Mouse (Mus musculus) CH12.LX (cell line): ENCODE results near the gene Nradd. TPM values are rescaled to one million over a fixed set of nuclear protein-coding genes. Genes with fewer than 3 reads are reported as not detected.
A peak's percentile ranks its signal among the peaks of the same experiment; 100 is the strongest.

Experiments
- DNase-seq: peaks from one replicate; pipeline ENCODE4 v3.0.0-alpha.2; 2013; ENCODE audit errors: extremely low read depth
- H3K27ac ChIP-seq: 2 replicates; pipeline ENCODE4 v1.5.1; 2012; ENCODE audit warnings: low read depth, mild to moderate bottlenecking, control low read depth, moderate library complexity; ENCODE audit not compliant: insufficient read depth
- H3K27me3 ChIP-seq: replicated peaks from 2 replicates; pipeline ENCODE3; 2012; ENCODE audit warnings: inconsistent platforms
- H3K36me3 ChIP-seq, 2 experiments: replicated peaks in 1 of 2; 2 replicates each; pipeline versions ENCODE3 to v1.6.1; 2012; ENCODE audit warnings: inconsistent platforms in 1 of 2, low read length in 1 of 2, mild to moderate bottlenecking in 1 of 2, mixed read lengths in 1 of 2, moderate library complexity in 1 of 2; ENCODE audit not compliant: control insufficient read depth in 1 of 2, insufficient read depth in 1 of 2
- H3K4me1 ChIP-seq, 2 experiments: 2 replicates each; pipeline ENCODE4 v1.6.1; 2012; ENCODE audit warnings: inconsistent platforms in 1 of 2, moderate library complexity in 1 of 2; ENCODE audit not compliant: insufficient read depth in 2 of 2, control insufficient read depth in 1 of 2
- H3K4me2 ChIP-seq: 2 replicates; pipeline ENCODE4 v1.6.1; 2012; ENCODE audit warnings: low read depth, mild to moderate bottlenecking, control low read depth; ENCODE audit not compliant: poor library complexity, insufficient read depth, severe bottlenecking
- H3K4me3 ChIP-seq, 3 experiments: fragments of 150-350 bp in 1 of 3; sonication (generic) in 1 of 3; replicated peaks in 1 of 3; 2 replicates each; pipeline versions ENCODE3 to v1.5.1; 2011 to 2012; ENCODE audit warnings: low read depth in 2 of 3, low read length in 2 of 3, mild to moderate bottlenecking in 2 of 3, moderate library complexity in 2 of 3, control low read depth in 1 of 3, improper control_type of control experiment in 1 of 3, inconsistent platforms in 1 of 3, mixed read lengths in 1 of 3; ENCODE audit not compliant: poor library complexity in 1 of 3
- H3K79me2 ChIP-seq: replicated peaks from 2 replicates; pipeline ENCODE4 v1.6.1; 2012; ENCODE audit warnings: mild to moderate bottlenecking, moderate library complexity; ENCODE audit not compliant: control insufficient read depth, poor library complexity, insufficient read depth, severe bottlenecking; ENCODE audit errors: extremely low read depth
- H3K9ac ChIP-seq: 2 replicates; pipeline ENCODE4 v1.6.1; 2012; ENCODE audit warnings: low read depth, mild to moderate bottlenecking, control low read depth, moderate library complexity; ENCODE audit not compliant: insufficient read depth
- H3K9me3 ChIP-seq: replicated peaks from 2 replicates; pipeline ENCODE3; 2012; ENCODE audit warnings: low read length, inconsistent platforms, mixed read lengths
- BHLHE40 ChIP-seq: IDR thresholded peaks from 2 replicates; pipeline ENCODE4 v1.6.1; 2011; ENCODE audit warnings: mild to moderate bottlenecking, low read depth, low read length, improper control_type of control experiment
- CHD1 ChIP-seq: IDR thresholded peaks from 2 replicates; pipeline ENCODE4 v1.6.1; 2012; ENCODE audit warnings: low read depth, low read length, improper control_type of control experiment, inconsistent platforms
- CTCF ChIP-seq, 2 experiments: IDR thresholded peaks in 1 of 2; conservative IDR thresholded peaks in 1 of 2; 2 replicates each; pipeline ENCODE4 v1.5.1; 2011 to 2012; ENCODE audit warnings: low read depth in 2 of 2, low read length in 2 of 2, improper control_type of control experiment in 1 of 2, inconsistent platforms in 1 of 2, mild to moderate bottlenecking in 1 of 2, moderate library complexity in 1 of 2
- ELF1 ChIP-seq: IDR thresholded peaks from 2 replicates; pipeline ENCODE4 v1.6.1; 2014; ENCODE audit warnings: low read depth, mild to moderate bottlenecking, inconsistent platforms, low read length, improper control_type of control experiment
- JUN ChIP-seq: IDR thresholded peaks from 2 replicates; pipeline ENCODE4 v1.6.1; 2011; ENCODE audit warnings: low read depth, mild to moderate bottlenecking, low read length, improper control_type of control experiment, moderate library complexity; ENCODE audit not compliant: insufficient read depth
- KAT2A ChIP-seq: IDR thresholded peaks from 2 replicates; pipeline ENCODE4 v1.6.1; 2012; ENCODE audit warnings: low read length, improper control_type of control experiment, inconsistent platforms; ENCODE audit not compliant: insufficient replicate concordance
- MYC ChIP-seq: IDR thresholded peaks from 2 replicates; pipeline ENCODE4 v1.6.1; 2011; ENCODE audit warnings: low read depth, mild to moderate bottlenecking, improper control_type of control experiment, low read length
- NELFE ChIP-seq: IDR thresholded peaks from 2 replicates; pipeline ENCODE4 v1.6.1; 2011; ENCODE audit warnings: low read depth, low read length, improper control_type of control experiment
- PAX5 ChIP-seq: IDR thresholded peaks from 2 replicates; pipeline ENCODE4 v1.6.1; 2012; ENCODE audit warnings: low read length, inconsistent platforms, mixed read lengths
- POLR2A ChIP-seq: IDR thresholded peaks from 2 replicates; pipeline ENCODE4 v1.6.1; 2011; ENCODE audit warnings: low read depth, mild to moderate bottlenecking, improper control_type of control experiment, low read length
- RAD21 ChIP-seq: IDR thresholded peaks from 2 replicates; pipeline ENCODE4 v1.6.1; 2011; ENCODE audit warnings: low read depth, mild to moderate bottlenecking, low read length, improper control_type of control experiment, moderate library complexity
- SMC3 ChIP-seq: IDR thresholded peaks from 2 replicates; pipeline ENCODE4 v1.6.1; 2011; ENCODE audit warnings: low read depth, low read length, improper control_type of control experiment
- TCF12 ChIP-seq: IDR thresholded peaks from 2 replicates; pipeline ENCODE4 v1.6.1; 2014; ENCODE audit warnings: low read depth, mild to moderate bottlenecking, inconsistent platforms, low read length, improper control_type of control experiment
- ZC3H11A ChIP-seq: IDR thresholded peaks from 2 replicates; pipeline ENCODE4 v1.6.1; 2012; ENCODE audit warnings: low read depth, mild to moderate bottlenecking, inconsistent platforms, low read length, improper control_type of control experiment
- ZKSCAN1 ChIP-seq: IDR thresholded peaks from 2 replicates; pipeline ENCODE4 v1.6.1; 2012; ENCODE audit warnings: low read depth, inconsistent platforms, low read length, improper control_type of control experiment, borderline replicate concordance
- dilution Hi-C: fragments of 300-500 bp; cut with MboI; formaldehyde crosslinking; loops from 2 replicates; pipeline ENCODE4 v1.14.3; 2020; ENCODE audit warnings: low sequenced_read_pairs; ENCODE audit not compliant: extremely low pct_unique_long_range_greater_than_20kb, extremely low pct_ligation_motif_present
- in situ Hi-C: fragments of 300-500 bp; cut with MboI; formaldehyde crosslinking; loops from 3 replicates; pipeline ENCODE4 v1.14.3; 2019; ENCODE audit warnings: low sequenced_read_pairs, low pct_ligation_motif_present, low pct_unique_long_range_greater_than_20kb, mixed read lengths
- polyA plus RNA-seq: library from polyadenylated mRNA; unstranded; fragments of >175 nt; gene quantifications from 2 replicates; pipeline ENCODE4 v1.2.1, GENCODE M21; 2012; ENCODE audit warnings: low read depth; ENCODE audit not compliant: insufficient read length
- total RNA-seq, 2 experiments: library from RNA; depleted of rRNA; stranded (reverse); fragments of 300-350 nt in 1 of 2; fragments of >200 nt in 1 of 2; gene quantifications; 2 replicates each; pipeline ENCODE4 v1.2.3; 2012 to 2014

Gene Nradd
- total and polyA plus RNA-seq, 3 experiments: 8.9 to 18.4 (median 15.8) TPM

GRCm38 (mm10) chr9:110624361-110625166 is at the start of gene Nradd (continued):
- TF ChIP-seq BHLHE40: no peak
- TF ChIP-seq, all 38 proteins: peak for 15

- Histone ChIP-seq H3K4me3 (no peak overlapping the region), H3K27ac (no peak overlapping the region)
- no peak for TF ChIP-seq PAX5
- no peak for TF ChIP-seq ZKSCAN1
- no peak for TF ChIP-seq ELF1
- TF ChIP-seq MYC: no peak
- TF ChIP-seq ZC3H11A: no peak
- no peak for TF ChIP-seq NELFE
- TF ChIP-seq POLR2A: no peak
- no peak for TF ChIP-seq TCF12
- no peak for TF ChIP-seq JUN
- TF ChIP-seq CHD1: no peak
- TF ChIP-seq, all 38 proteins: peak for 0
- no peak for DNase-seq
- Histone ChIP-seq H3K4me1 (peaks cover 19 to 73% of the 10 kb centered on the region in 2 experiments), H3K9ac (no peak overlapping the region), H3K4me2 (no peak overlapping the region), H3K9me3 (no peaks in the 10 kb centered on the region), H3K27me3 (no peaks in the 10 kb centered on the region), H3K79me2 (peaks cover 2% of the 10 kb centered on the region; the same call in 1 of the 2 replicates), H3K36me3 (peaks cover 9 to 52% of the 10 kb centered on the region in 2 experiments)
- dilution Hi-C loops (no loop called here), in situ Hi-C loops (no loop called here)
These were observed 49.0 kb upstream of the Nradd start for GRCm38 (mm10) chr9:110673107-110673752.

GRCm38 (mm10) chr9:110672462-110673106 is 48.3 kb upstream of the Nradd start:
- no peaks in the 10 kb centered on the region for H3K27me3 ChIP-seq
- peaks cover 2% of the 10 kb centered on the region; the same call in 1 of the 2 replicates for H3K79me2 ChIP-seq
- H3K4me1 ChIP-seq: peaks cover 22 to 72% of the 10 kb centered on the region in 2 experiments
- no peaks in the 10 kb centered on the region for H3K9me3 ChIP-seq
- TF ChIP-seq RAD21: peak; percentile 35
- no peak for TF ChIP-seq ELF1
- no peak for TF ChIP-seq JUN
- peak; percentile 64 to 79 for TF ChIP-seq CTCF (conservative IDR thresholded peaks at IDR 0.05 in 1 of 2, IDR thresholded peaks at IDR 0.05 in 1 of 2; ENCODE audit: low read depth in 2 of 2, low read length in 2 of 2)
- TF ChIP-seq SMC3: peak; percentile 37
- no peak for TF ChIP-seq KAT2A
- DNase-seq: no peak
- in situ Hi-C loops: no loop called here
- no peak overlapping the region for H3K4me3 ChIP-seq
- no peak overlapping the region for H3K9ac ChIP-seq
- dilution Hi-C loops: no loop called here
- H3K4me2 ChIP-seq: no peak overlapping the region
- peaks cover 9 to 53% of the 10 kb centered on the region in 2 experiments for H3K36me3 ChIP-seq
- H3K27ac ChIP-seq: no peak overlapping the region
